Mouse (Mus musculus): Measurements from ENCODE around the gene Itga3. TPM values are rescaled to one million over a fixed set of nuclear protein-coding genes. Genes with fewer than 3 reads are reported as not detected.
"Not testable (repeated sequence)": the region's sequence is repeated elsewhere in the genome, so short reads cannot be mapped to it uniquely, and the experiment has no call there.

Itga3 gene
- polyA plus RNA-seq, 1 experiment from 2014 or later, result 21.5 TPM

- peaks cover 46% of the 10 kb centered on the region for H3K36me3 ChIP-seq (ENCODE audit: control insufficient read depth, insufficient read depth, low read length)
- no peak overlapping the region for H3K4me3 ChIP-seq (ENCODE audit: low read depth, low read length)
- WGBS, result 67% methylated on average over 29 of the region's 29 CpGs
- H3K4me2 ChIP-seq (replicated peaks; ENCODE audit: low read depth, low read length), result no peak overlapping the region
- no peaks in the 10 kb centered on the region for H3K27me3 ChIP-seq (ENCODE audit: control insufficient read depth, insufficient read depth, low read length)
- peaks cover 8% of the 10 kb centered on the region for H3K4me1 ChIP-seq (ENCODE audit: control insufficient read depth, insufficient read depth, low read length)
- no peak overlapping the region for H3K27ac ChIP-seq (ENCODE audit: low read length)
- no peaks in the 10 kb centered on the region for H3K9me3 ChIP-seq (ENCODE audit: control insufficient read depth, low read depth, low read length)
- no peak overlapping the region for H3K9ac ChIP-seq (replicated peaks; ENCODE audit: low read depth, low read length)
- no peak for ATAC-seq (ENCODE audit: insufficient number of reproducible peaks, insufficient read depth, low FRiP score, low read depth)
These were observed 52.0 kb downstream of the Itga3 start for GRCm38 (mm10) chr11:95024439-95025184.

- peaks cover 50% of the 10 kb centered on the region for H3K36me3 ChIP-seq (ENCODE audit: control insufficient read depth, insufficient read depth, low read length)
- ATAC-seq (ENCODE audit: insufficient number of reproducible peaks, insufficient read depth, low FRiP score, low read depth), result no peak
These were observed 53.1 kb downstream of the Itga3 start for GRCm38 (mm10) chr11:95023481-95023880.

GRCm38 (mm10) chr11:95022237-95022992, 54.2 kb downstream of the Itga3 start:
- Histone ChIP-seq H3K9me3 (ENCODE audit: control insufficient read depth, low read depth, low read length) (no peaks in the 10 kb centered on the region), H3K4me3 (ENCODE audit: low read depth, low read length) (no peak overlapping the region)

More at GRCm38 (mm10) chr11:95023481-95023880, 53.1 kb downstream of the Itga3 start:
- WGBS, result 90% methylated on average over 9 of the region's 9 CpGs
- H3K4me1 ChIP-seq (ENCODE audit: control insufficient read depth, insufficient read depth, low read length), result peaks cover 8% of the 10 kb centered on the region
- no peaks in the 10 kb centered on the region for H3K9me3 ChIP-seq (ENCODE audit: control insufficient read depth, low read depth, low read length)
- no peak overlapping the region for H3K4me3 ChIP-seq (ENCODE audit: low read depth, low read length)
- H3K9ac ChIP-seq (replicated peaks; ENCODE audit: low read depth, low read length), result no peak overlapping the region
- H3K4me2 ChIP-seq (replicated peaks; ENCODE audit: low read depth, low read length), result no peak overlapping the region
- H3K27me3 ChIP-seq (ENCODE audit: control insufficient read depth, insufficient read depth, low read length), result no peaks in the 10 kb centered on the region
- H3K27ac ChIP-seq (ENCODE audit: low read length), result no peak overlapping the region

GRCm38 (mm10) chr11:95015484-95015883, 61.1 kb downstream of the Itga3 start:
- Histone ChIP-seq H3K9ac (replicated peaks; ENCODE audit: low read depth, low read length) (no peak overlapping the region), H3K27ac (ENCODE audit: low read length) (no peak overlapping the region), H3K4me3 (ENCODE audit: low read depth, low read length) (no peak overlapping the region), H3K36me3 (ENCODE audit: control insufficient read depth, insufficient read depth, low read length) (peaks cover 27% of the 10 kb centered on the region; the same call in 1 of the 2 replicates), H3K4me2 (replicated peaks; ENCODE audit: low read depth, low read length) (no peak overlapping the region), H3K4me1 (ENCODE audit: control insufficient read depth, insufficient read depth, low read length) (peaks cover 16% of the 10 kb centered on the region), H3K27me3 (ENCODE audit: control insufficient read depth, insufficient read depth, low read length) (no peaks in the 10 kb centered on the region), H3K9me3 (ENCODE audit: control insufficient read depth, low read depth, low read length) (no peaks in the 10 kb centered on the region)
- no peak for ATAC-seq (ENCODE audit: insufficient number of reproducible peaks, insufficient read depth, low FRiP score, low read depth)
- 60% methylated on average over 3 of the region's 3 CpGs for WGBS

More at GRCm38 (mm10) chr11:95022237-95022992, 54.2 kb downstream of the Itga3 start:
- WGBS, result 81% methylated on average over 10 of the region's 10 CpGs
- Histone ChIP-seq H3K36me3 (ENCODE audit: control insufficient read depth, insufficient read depth, low read length) (peaks cover 50% of the 10 kb centered on the region), H3K4me1 (ENCODE audit: control insufficient read depth, insufficient read depth, low read length) (peaks cover 8% of the 10 kb centered on the region), H3K4me2 (replicated peaks; ENCODE audit: low read depth, low read length) (no peak overlapping the region), H3K27me3 (ENCODE audit: control insufficient read depth, insufficient read depth, low read length) (no peaks in the 10 kb centered on the region), H3K27ac (ENCODE audit: low read length) (no peak overlapping the region), H3K9ac (replicated peaks; ENCODE audit: low read depth, low read length) (no peak overlapping the region)
- no peak for ATAC-seq (ENCODE audit: insufficient number of reproducible peaks, insufficient read depth, low FRiP score, low read depth)

DNA sequence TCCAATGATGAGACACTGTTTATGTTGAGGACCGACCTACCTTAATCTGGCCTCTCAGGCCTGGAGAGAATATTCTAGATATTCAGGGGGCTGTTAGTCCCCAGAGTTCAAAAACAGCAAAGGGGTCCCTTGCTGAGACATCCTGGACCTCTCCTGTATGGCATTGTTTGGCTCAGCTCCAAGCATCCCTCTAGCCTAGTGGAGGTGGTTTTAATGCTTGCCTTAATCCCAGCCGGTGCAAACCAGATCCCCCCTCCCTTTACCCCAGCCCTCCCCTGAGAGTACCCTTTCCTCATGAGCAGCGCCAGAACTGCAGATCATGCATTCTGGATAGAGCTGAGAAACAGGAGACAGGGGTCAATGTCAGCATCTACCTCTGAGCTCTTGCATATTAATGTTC, 64.1 kb downstream of the Itga3 start:
- WGBS, result 52% methylated on average over 3 of the region's 3 CpGs
- H3K27me3 ChIP-seq (ENCODE audit: control insufficient read depth, insufficient read depth, low read length), result no peaks in the 10 kb centered on the region
- H3K27ac ChIP-seq (ENCODE audit: low read length), result no peak overlapping the region
- no peak overlapping the region for H3K9ac ChIP-seq (replicated peaks; ENCODE audit: low read depth, low read length)
- peak overlapping the region; percentile 62; the same call in 1 of the 2 replicates for H3K4me2 ChIP-seq (replicated peaks; ENCODE audit: low read depth, low read length)
- no peak overlapping the region for H3K4me3 ChIP-seq (ENCODE audit: low read depth, low read length)
- H3K9me3 ChIP-seq (ENCODE audit: control insufficient read depth, low read depth, low read length), result no peaks in the 10 kb centered on the region
- no peak for ATAC-seq (ENCODE audit: insufficient number of reproducible peaks, insufficient read depth, low FRiP score, low read depth)
- peaks cover 19% of the 10 kb centered on the region for H3K4me1 ChIP-seq (ENCODE audit: control insufficient read depth, insufficient read depth, low read length)
- H3K36me3 ChIP-seq (ENCODE audit: control insufficient read depth, insufficient read depth, low read length), result peaks cover 15% of the 10 kb centered on the region; the same call in 1 of the 2 replicates

GRCm38 (mm10) chr11:95012075-95012474, 64.5 kb downstream of the Itga3 start:
- H3K9ac ChIP-seq (replicated peaks; ENCODE audit: low read depth, low read length), result 0 out of 2 replicates have a peak overlapping the region, but pooled peaks have one; percentile 7
- H3K27ac ChIP-seq (ENCODE audit: low read length), result no peak overlapping the region; the same call in 1 of the 2 replicates

DNA sequence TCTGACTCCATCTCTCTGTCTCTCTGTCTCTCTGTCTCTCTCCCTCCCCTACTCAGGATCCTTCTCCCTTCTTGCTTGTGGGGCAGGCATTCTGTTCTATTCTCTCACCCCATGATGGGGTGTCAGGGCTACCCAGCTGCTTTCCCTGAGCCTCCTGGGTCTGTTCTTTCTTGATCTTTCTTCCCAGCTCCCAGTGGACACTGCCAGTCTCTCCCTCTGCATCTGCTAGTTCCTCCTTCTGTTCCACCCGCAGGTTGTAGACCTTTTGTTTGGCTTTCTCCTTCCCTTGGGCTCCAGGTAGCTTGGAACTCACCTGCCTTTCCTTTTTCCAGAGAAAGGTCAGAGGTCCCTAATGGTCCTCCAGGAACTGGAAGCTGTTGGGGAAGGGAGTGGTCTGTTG, 65.2 kb downstream of the Itga3 start:
- Histone ChIP-seq H3K27me3 (ENCODE audit: control insufficient read depth, insufficient read depth, low read length) (no peaks in the 10 kb centered on the region), H3K36me3 (ENCODE audit: control insufficient read depth, insufficient read depth, low read length) (peaks cover 15% of the 10 kb centered on the region; the same call in 1 of the 2 replicates), H3K27ac (ENCODE audit: low read length) (peak overlapping the region; percentile 7; the same call in 1 of the 2 replicates), H3K9me3 (ENCODE audit: control insufficient read depth, low read depth, low read length) (no peaks in the 10 kb centered on the region), H3K4me1 (ENCODE audit: control insufficient read depth, insufficient read depth, low read length) (peaks cover 27% of the 10 kb centered on the region), H3K4me2 (replicated peaks; ENCODE audit: low read depth, low read length) (peak overlapping the region; percentile 62), H3K4me3 (ENCODE audit: low read depth, low read length) (peak overlapping the region; percentile 67), H3K9ac (replicated peaks; ENCODE audit: low read depth, low read length) (no peak overlapping the region)
- 20% methylated on average over 1 of the region's 1 CpGs for WGBS
- no peak for ATAC-seq (ENCODE audit: insufficient number of reproducible peaks, insufficient read depth, low FRiP score, low read depth)

More at GRCm38 (mm10) chr11:95012075-95012474, 64.5 kb downstream of the Itga3 start:
- peak; percentile 50; the same call in 1 of the 2 replicates for ATAC-seq (ENCODE audit: insufficient number of reproducible peaks, insufficient read depth, low FRiP score, low read depth)
- H3K9me3 ChIP-seq (ENCODE audit: control insufficient read depth, low read depth, low read length), result no peaks in the 10 kb centered on the region
- peak overlapping the region; percentile 62 for H3K4me2 ChIP-seq (replicated peaks; ENCODE audit: low read depth, low read length)
- WGBS, result 27% methylated on average over 3 of the region's 3 CpGs
- peaks cover 15% of the 10 kb centered on the region; the same call in 1 of the 2 replicates for H3K36me3 ChIP-seq (ENCODE audit: control insufficient read depth, insufficient read depth, low read length)
- no peaks in the 10 kb centered on the region for H3K27me3 ChIP-seq (ENCODE audit: control insufficient read depth, insufficient read depth, low read length)
- H3K4me1 ChIP-seq (ENCODE audit: control insufficient read depth, insufficient read depth, low read length), result peaks cover 24% of the 10 kb centered on the region
- 0 out of 2 replicates have a peak overlapping the region, but pooled peaks have one; percentile 67 for H3K4me3 ChIP-seq (ENCODE audit: low read depth, low read length)

DNA sequence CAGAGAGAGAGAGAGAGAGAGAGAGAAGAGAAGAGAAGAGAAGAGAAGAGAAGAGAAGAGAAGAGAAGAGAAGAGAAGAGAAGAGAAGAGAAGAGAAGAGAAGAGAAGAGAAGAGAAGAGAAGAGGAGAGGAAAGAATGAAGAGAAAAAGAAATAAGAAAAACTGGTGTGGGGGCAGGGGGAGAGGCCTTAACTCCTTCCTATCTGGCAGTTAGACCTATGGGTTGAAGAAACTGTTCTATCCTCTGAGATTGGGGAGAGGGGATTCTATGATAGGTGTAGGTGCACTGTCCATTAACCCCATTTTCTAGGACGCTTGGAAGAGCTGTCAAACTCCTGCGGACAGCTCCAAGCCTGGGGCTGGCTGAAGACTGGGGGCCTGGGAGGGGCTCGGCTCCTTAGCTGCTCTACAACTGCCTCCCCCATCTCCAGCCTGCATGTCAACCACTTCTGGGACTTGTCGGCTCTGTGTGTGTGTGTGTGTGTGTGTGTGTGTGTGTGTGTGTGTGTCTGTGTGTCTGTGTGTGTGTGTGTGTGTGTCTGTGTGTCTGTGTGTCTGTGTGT, 65.7 kb downstream of the Itga3 start:
- Histone ChIP-seq H3K36me3 (ENCODE audit: control insufficient read depth, insufficient read depth, low read length) (peaks cover 12% of the 10 kb centered on the region; the same call in 1 of the 2 replicates), H3K4me1 (ENCODE audit: control insufficient read depth, insufficient read depth, low read length) (peaks cover 27% of the 10 kb centered on the region), H3K4me3 (ENCODE audit: low read depth, low read length) (peak overlapping the region; percentile 67), H3K4me2 (replicated peaks; ENCODE audit: low read depth, low read length) (peak overlapping the region; percentile 62), H3K9ac (replicated peaks; ENCODE audit: low read depth, low read length) (peak overlapping the region; percentile 72)
- H3K27me3 ChIP-seq (ENCODE audit: control insufficient read depth, insufficient read depth, low read length); H3K9me3 ChIP-seq (ENCODE audit: control insufficient read depth, low read depth, low read length); ATAC-seq (ENCODE audit: insufficient number of reproducible peaks, insufficient read depth, low FRiP score, low read depth); H3K27ac ChIP-seq (ENCODE audit: low read length): not testable (repeated sequence)
- 10% methylated on average over 4 of the region's 4 CpGs for WGBS

Measured in stomach, embryonic 14.5 days (tissue).